Mouse (Mus musculus) CD4-positive, CD25-positive, alpha-beta regulatory T cell, adult 2 months (primary cell): ENCODE measurements around the gene Capza2.

ENCODE experiments used
- DNase-seq: peaks from one replicate; pipeline ENCODE4 v3.0.0-alpha.2; 2012; ENCODE audit warnings: low read depth, low spot score

Gene Capza2

DNA sequence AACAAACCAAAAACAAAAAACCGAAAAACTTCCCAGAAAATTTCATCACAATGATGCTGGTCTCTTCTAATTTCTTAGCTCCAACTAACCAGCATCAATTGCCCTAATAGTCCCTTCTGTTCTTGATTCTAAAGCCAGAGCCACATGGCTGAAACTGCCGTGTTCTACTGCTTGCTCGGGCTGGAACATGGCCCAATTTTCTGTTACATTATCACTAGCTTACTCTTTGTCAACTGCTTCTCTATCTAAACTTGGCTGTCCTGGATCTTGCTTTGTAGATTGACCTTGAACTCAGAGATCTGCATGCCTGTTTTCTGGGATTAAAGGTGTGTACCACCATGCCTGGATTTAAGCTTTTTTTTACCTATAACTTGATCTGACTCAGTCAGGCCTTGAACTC lies 69.9 kb downstream of the Capza2 start:
- no peak for DNase-seq
